Mouse (Mus musculus): ENCODE measurements at regions not wholly inside any gene's neighbourhood (a gene's known extent, or its start where the extent isn't known, plus 50 kb on each side); places are given as distances from the start of the nearest gene placed in this dataset.
A peak's percentile ranks its signal among the peaks of the same experiment; 100 is the strongest.
"Not testable (repeated sequence)": the region's sequence is repeated elsewhere in the genome, so short reads cannot be mapped to it uniquely, and the experiment has no call there.

GRCm38 (mm10) chr4:18620361-18620760 is 984.9 kb upstream of the Gm12353 start:
- DNase-seq (ENCODE audit: inconsistent ontology term) = no peak

- no peak for DNase-seq (ENCODE audit: inconsistent ontology term)
Observed at GRCm38 (mm10) chr4:18639035-18639434, 966.2 kb upstream of the Gm12353 start.

- peak; percentile 9 for DNase-seq (ENCODE audit: inconsistent ontology term)
Observed at GRCm38 (mm10) chr4:18649153-18649552, 956.1 kb upstream of the Gm12353 start.

- DNase-seq (ENCODE audit: inconsistent ontology term) = no peak
Observed at GRCm38 (mm10) chr4:18685891-18686544, 919.2 kb upstream of the Gm12353 start.

- DNase-seq (ENCODE audit: inconsistent ontology term) = no peak
Observed at GRCm38 (mm10) chr4:18694076-18694475, 911.2 kb upstream of the Gm12353 start.

GRCm38 (mm10) chr4:18696246-18696645 is 909.0 kb upstream of the Gm12353 start:
- DNase-seq (ENCODE audit: inconsistent ontology term) = no peak

- no peak for DNase-seq (ENCODE audit: inconsistent ontology term)
Observed at GRCm38 (mm10) chr4:18744241-18744640, 861.0 kb upstream of the Gm12353 start.

- DNase-seq (ENCODE audit: inconsistent ontology term) = no peak
Observed at GRCm38 (mm10) chr4:18788398-18788797, 816.9 kb upstream of the Gm12353 start.

GRCm38 (mm10) chr4:18795740-18796394 is 809.4 kb upstream of the Gm12353 start:
- DNase-seq (ENCODE audit: inconsistent ontology term) = no peak

- no peak for DNase-seq (ENCODE audit: inconsistent ontology term)
Observed at GRCm38 (mm10) chr4:18796395-18796740, 808.9 kb upstream of the Gm12353 start.

- DNase-seq (ENCODE audit: inconsistent ontology term) = not testable (repeated sequence)
Observed at GRCm38 (mm10) chr4:18803109-18803508, 802.1 kb upstream of the Gm12353 start.

Data from Muller cell, postnatal 12 days (primary cell).